Mouse (Mus musculus) liver, embryonic 14.5 days (tissue): ENCODE results near the gene Cep128. TPM values are rescaled to one million over a fixed set of nuclear protein-coding genes. Genes with fewer than 3 reads are reported as not detected.

Experiments used
- ATAC-seq: fragments of 200-750 bp; cut with Nextera tagmentation; 2 replicates; pipeline ENCODE4 v1.8.0; 2017; ENCODE audit warnings: moderate number of reproducible peaks, mild to moderate bottlenecking, moderate library complexity; ENCODE audit not compliant: insufficient read depth
- DNase-seq, 3 experiments: peaks; one replicate each; pipeline ENCODE4 v3.0.0-alpha.2; 2012 to 2013; ENCODE audit warnings: low read depth in 3 of 3, low spot score in 3 of 3
- H3K27ac ChIP-seq: fragments of 300-500 bp; sonication (generic); 2 replicates; pipeline ENCODE4 v1.5.1; 2014; ENCODE audit warnings: moderate library complexity, mild to moderate bottlenecking, control low read depth, inconsistent platforms
- H3K27me3 ChIP-seq: fragments of 300-500 bp; sonication (generic); 2 replicates; pipeline ENCODE4 v1.6.1; 2014; ENCODE audit warnings: mild to moderate bottlenecking, low read length, moderate library complexity; ENCODE audit not compliant: control insufficient read depth, insufficient read depth
- H3K36me3 ChIP-seq: fragments of 300-500 bp; sonication (generic); replicated peaks from 2 replicates; pipeline ENCODE4 v1.6.1; 2014; ENCODE audit warnings: low read depth; ENCODE audit not compliant: control insufficient read depth, insufficient read depth
- H3K4me1 ChIP-seq, 2 experiments: fragments of 200-500 bp in 1 of 2; fragments of 300-500 bp in 1 of 2; sonication (generic) in 1 of 2; replicated peaks; 2 replicates each; pipeline ENCODE4 v1.6.1; 2012 to 2014; ENCODE audit warnings: antibody characterized with exemption in 1 of 2, inconsistent platforms in 1 of 2, low read length in 1 of 2; ENCODE audit not compliant: control insufficient read depth in 2 of 2, insufficient read depth in 2 of 2
- H3K4me2 ChIP-seq: fragments of 300-500 bp; sonication (generic); 2 replicates; pipeline ENCODE4 v1.6.1; 2014; ENCODE audit warnings: low read depth, mild to moderate bottlenecking, control low read depth, moderate library complexity
- H3K4me3 ChIP-seq, 2 experiments: fragments of 200-500 bp in 1 of 2; fragments of 300-500 bp in 1 of 2; sonication (generic) in 1 of 2; 2 replicates each; pipeline ENCODE4 v1.5.1; 2012 to 2014; ENCODE audit warnings: low read depth in 2 of 2, low read length in 2 of 2, mild to moderate bottlenecking in 2 of 2, control low read depth in 1 of 2, inconsistent platforms in 1 of 2, moderate library complexity in 1 of 2; ENCODE audit not compliant: insufficient read depth in 1 of 2
- H3K9ac ChIP-seq: fragments of 300-500 bp; sonication (generic); replicated peaks from 2 replicates; pipeline ENCODE4 v1.6.1; 2014; ENCODE audit warnings: mild to moderate bottlenecking, control low read depth, moderate library complexity
- H3K9me3 ChIP-seq: fragments of 300-500 bp; sonication (generic); 2 replicates; pipeline ENCODE4 v1.6.1; 2016; ENCODE audit warnings: low read length, mixed read lengths; ENCODE audit not compliant: control insufficient read depth
- CTCF ChIP-seq: IDR thresholded peaks from 2 replicates; pipeline ENCODE4 v1.5.1; 2016; ENCODE audit warnings: antibody characterized with exemption, low read depth, control low read depth
- EP300 ChIP-seq: IDR thresholded peaks from 2 replicates; pipeline ENCODE4 v1.6.1; 2016; ENCODE audit warnings: antibody characterized with exemption, low read depth
- WGBS: fragments of 180-500 bp; shearing (Covaris S2); extraction: QIAGEN DNeasy Blood & Tissue Kit; methylation state at CpG from one replicate; pipeline ENCODE4 v1.1.7; 2014; ENCODE audit not compliant: insufficient replicate concordance; 5-methylcytosine and 5-hydroxymethylcytosine counted together
- polyA plus RNA-seq, 2 experiments: library from polyadenylated mRNA; depleted of rRNA in 1 of 2; stranded (reverse) in 1 of 2; unstranded in 1 of 2; fragments of >200 nt; fragmentation: Nextera tagmentation in 1 of 2; extraction: Ambion mirVana in 1 of 2; gene quantifications; 2 replicates each; pipeline versions ENCODE4 v1.2.1 to v1.2.3; 2012 to 2014

Gene Cep128
- polyA plus RNA-seq, 2 experiments, result 9.3 to 9.4 TPM

DNA sequence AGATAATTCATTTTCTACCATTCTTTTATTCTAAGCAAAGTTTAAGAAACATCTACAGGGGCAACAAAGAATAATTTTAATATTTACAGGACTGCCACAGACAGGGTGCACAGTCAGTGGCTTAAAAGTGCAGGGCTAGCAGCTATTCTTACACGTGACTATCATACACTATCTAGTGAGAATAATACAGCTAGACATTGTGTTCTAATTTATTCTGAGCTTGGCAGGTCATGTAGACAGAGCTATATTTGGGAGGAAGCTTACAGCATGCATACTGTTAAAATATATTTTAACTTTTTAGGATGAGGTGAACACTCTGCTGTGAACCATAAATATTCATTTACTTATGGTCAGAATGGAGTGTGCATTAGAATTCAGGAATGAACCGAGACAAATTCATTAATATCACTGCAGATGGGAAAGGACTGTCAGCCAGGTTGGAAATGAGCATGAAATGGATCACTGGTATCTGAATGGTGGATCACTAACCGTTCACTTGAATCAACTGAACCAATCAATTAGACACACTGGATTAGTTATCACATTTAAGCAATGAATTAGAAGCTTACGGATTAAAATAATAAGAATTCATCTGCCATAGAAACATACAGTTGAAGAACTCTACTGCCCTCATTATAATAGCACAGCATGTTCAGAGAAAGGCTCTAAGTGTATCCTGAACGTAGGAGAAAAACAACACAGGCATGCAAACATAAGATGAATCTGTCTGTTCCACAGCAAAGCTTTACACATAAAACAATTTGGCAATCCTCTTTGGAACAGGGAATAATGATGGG is 317.7 kb downstream of the Cep128 start:
- Histone ChIP-seq H3K27me3 (no peaks in the 10 kb centered on the region), H3K36me3 (no peaks in the 10 kb centered on the region), H3K9ac (no peak overlapping the region), H3K27ac (no peak overlapping the region), H3K4me1 (no peaks in the 10 kb centered on the region), H3K9me3 (no peaks in the 10 kb centered on the region), H3K4me3 (no peak overlapping the region), H3K4me2 (no peak overlapping the region)
- DNase-seq (no peak), ATAC-seq (no peak)
- TF ChIP-seq CTCF (no peak), EP300 (no peak)
- 70% methylated on average over 5 of the region's 5 CpGs for WGBS

GRCm38 (mm10) chr12:91065423-91065822 is 318.8 kb downstream of the Cep128 start:
- no peak overlapping the region for H3K27ac ChIP-seq
- H3K27me3 ChIP-seq, result no peaks in the 10 kb centered on the region
- no peaks in the 10 kb centered on the region for H3K4me1 ChIP-seq
- TF ChIP-seq EP300, result no peak
- no peak for TF ChIP-seq CTCF
- no peak for ATAC-seq
- H3K4me2 ChIP-seq, result no peak overlapping the region
- no peak overlapping the region for H3K9ac ChIP-seq
- no peak for DNase-seq
- H3K4me3 ChIP-seq, result no peak overlapping the region
- no peaks in the 10 kb centered on the region for H3K9me3 ChIP-seq
- 64% methylated on average over 3 of the region's 3 CpGs for WGBS
- no peaks in the 10 kb centered on the region for H3K36me3 ChIP-seq

- Histone ChIP-seq H3K4me1 (no peaks in the 10 kb centered on the region), H3K27me3 (no peaks in the 10 kb centered on the region), H3K4me3 (no peak overlapping the region), H3K9ac (no peak overlapping the region), H3K4me2 (no peak overlapping the region), H3K27ac (no peak overlapping the region), H3K36me3 (no peaks in the 10 kb centered on the region), H3K9me3 (no peaks in the 10 kb centered on the region)
- TF ChIP-seq EP300, result no peak
- TF ChIP-seq CTCF, result no peak
- ATAC-seq, result no peak
- no peak for DNase-seq
These were observed 319.7 kb downstream of the Cep128 start for GRCm38 (mm10) chr12:91064368-91064999.

GRCm38 (mm10) chr12:91063337-91064015 is 320.7 kb downstream of the Cep128 start:
- no peak for ATAC-seq
- Histone ChIP-seq H3K36me3 (no peaks in the 10 kb centered on the region), H3K4me1 (no peaks in the 10 kb centered on the region), H3K27me3 (no peaks in the 10 kb centered on the region), H3K9me3 (no peaks in the 10 kb centered on the region), H3K27ac (no peak overlapping the region), H3K4me2 (no peak overlapping the region), H3K9ac (no peak overlapping the region), H3K4me3 (no peak overlapping the region)
- TF ChIP-seq EP300, result no peak
- TF ChIP-seq CTCF, result no peak
- no peak for DNase-seq
- WGBS, result 79% methylated on average over 4 of the region's 4 CpGs

DNA sequence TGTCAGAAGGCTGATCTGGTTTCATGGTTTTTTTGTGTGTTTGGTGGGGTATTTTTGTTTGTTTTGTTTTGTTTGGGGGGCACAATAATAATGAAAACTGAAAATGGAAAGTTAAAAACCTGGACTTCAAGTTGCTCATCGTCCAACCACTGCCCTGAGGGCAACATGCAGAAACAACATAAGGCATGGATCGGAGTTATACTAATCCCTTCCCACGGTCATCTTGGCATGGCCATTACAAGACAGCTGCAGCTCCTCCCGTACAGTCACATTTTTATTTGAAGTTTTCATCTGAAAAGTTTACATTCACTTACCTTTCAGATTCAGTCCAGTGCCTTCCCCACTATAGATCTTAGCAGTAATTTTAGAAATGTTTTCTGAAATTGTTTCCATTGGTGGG is 321.5 kb downstream of the Cep128 start:
- no peak overlapping the region for H3K4me3 ChIP-seq
- no peaks in the 10 kb centered on the region for H3K36me3 ChIP-seq
- no peaks in the 10 kb centered on the region for H3K27me3 ChIP-seq
- no peak for TF ChIP-seq EP300
- TF ChIP-seq CTCF, result no peak
- DNase-seq (no peak), ATAC-seq (no peak)
- no peak overlapping the region for H3K27ac ChIP-seq
- no peak overlapping the region for H3K4me2 ChIP-seq
- H3K9me3 ChIP-seq, result no peaks in the 10 kb centered on the region
- H3K9ac ChIP-seq, result no peak overlapping the region
- H3K4me1 ChIP-seq, result no peaks in the 10 kb centered on the region
- 81% methylated on average over 4 of the region's 4 CpGs for WGBS
